Mouse (Mus musculus) hindbrain, embryonic 11.5 days (tissue): ENCODE measurements at regions not wholly inside any gene's neighbourhood (a gene's known extent, or its start where the extent isn't known, plus 50 kb on each side); places are given as distances from the start of the nearest gene placed in this dataset.

Experiments used
- ATAC-seq: fragments of 200-750 bp; cut with Nextera tagmentation; 2 replicates; pipeline ENCODE4 v1.8.0; 2017; ENCODE audit warnings: mild to moderate bottlenecking, moderate TSS enrichment, moderate library complexity; ENCODE audit not compliant: low FRiP score
- DNase-seq: peaks from one replicate; pipeline ENCODE4 v3.0.0-alpha.2; 2015; ENCODE audit warnings: low spot score
- H3K27ac ChIP-seq: fragments of 300-500 bp; sonication (generic); 2 replicates; pipeline ENCODE4 v1.5.1; 2014; ENCODE audit warnings: mild to moderate bottlenecking, low read depth, low read length
- H3K27me3 ChIP-seq: fragments of 300-500 bp; sonication (generic); 2 replicates; pipeline ENCODE4 v1.6.1; 2014; ENCODE audit warnings: mild to moderate bottlenecking, low read length, moderate library complexity, mixed read lengths; ENCODE audit not compliant: control insufficient read depth, insufficient read depth
- H3K36me3 ChIP-seq: fragments of 300-500 bp; sonication (generic); 2 replicates; pipeline ENCODE4 v1.6.1; 2014; ENCODE audit warnings: mild to moderate bottlenecking, low read length, moderate library complexity, mixed read lengths; ENCODE audit not compliant: control insufficient read depth, insufficient read depth
- H3K4me1 ChIP-seq: fragments of 300-500 bp; sonication (generic); replicated peaks from 2 replicates; pipeline ENCODE4 v1.6.1; 2014; ENCODE audit warnings: low read length, mixed read lengths; ENCODE audit not compliant: control insufficient read depth, insufficient read depth
- H3K4me2 ChIP-seq: fragments of 300-500 bp; sonication (generic); replicated peaks from 2 replicates; pipeline ENCODE4 v1.6.1; 2014; ENCODE audit warnings: mild to moderate bottlenecking, low read depth, low read length
- H3K4me3 ChIP-seq: fragments of 300-500 bp; sonication (generic); 2 replicates; pipeline ENCODE4 v1.5.1; 2014; ENCODE audit warnings: low read depth, low read length
- H3K9ac ChIP-seq: fragments of 300-500 bp; sonication (generic); 2 replicates; pipeline ENCODE4 v1.6.1; 2014; ENCODE audit warnings: low read depth, low read length
- H3K9me3 ChIP-seq: fragments of 300-500 bp; sonication (generic); 2 replicates; pipeline ENCODE4 v1.6.1; 2016; ENCODE audit warnings: low read length; ENCODE audit not compliant: control insufficient read depth
- WGBS: fragments of 180-500 bp; shearing (Covaris S2); extraction: QIAGEN DNeasy Blood & Tissue Kit; methylation state at CpG from one replicate; pipeline ENCODE4 v1.1.7; 2014; 5-methylcytosine and 5-hydroxymethylcytosine counted together

DNA sequence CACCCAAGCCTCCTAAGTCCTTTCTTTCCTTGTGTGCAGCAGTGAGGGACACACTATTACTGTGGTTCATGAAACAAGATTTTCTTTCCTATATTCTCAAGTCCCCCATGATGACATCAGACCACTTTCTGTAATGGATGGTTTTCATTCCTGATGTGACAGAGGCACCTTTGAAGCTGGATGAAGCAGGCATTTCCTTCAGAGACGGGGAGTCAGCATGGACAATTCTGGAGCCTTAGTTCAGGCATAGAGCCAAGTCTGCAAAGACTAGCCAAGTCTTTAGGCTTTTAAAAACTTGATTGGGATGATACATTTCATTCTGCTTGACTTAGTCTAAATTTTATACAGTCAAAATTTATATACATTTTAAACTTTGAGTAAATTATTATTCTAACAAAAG, 124.6 kb upstream of the Cnr1 start:
- no peak overlapping the region for H3K9ac ChIP-seq
- H3K27me3 ChIP-seq: no peaks in the 10 kb centered on the region
- H3K4me2 ChIP-seq: no peak overlapping the region
- no peaks in the 10 kb centered on the region for H3K9me3 ChIP-seq
- H3K27ac ChIP-seq: no peak overlapping the region
- 80% methylated on average over 1 of the region's 1 CpGs for WGBS
- no peaks in the 10 kb centered on the region for H3K4me1 ChIP-seq
- DNase-seq (no peak), ATAC-seq (no peak)
- no peak overlapping the region for H3K4me3 ChIP-seq
- H3K36me3 ChIP-seq: no peaks in the 10 kb centered on the region

DNA sequence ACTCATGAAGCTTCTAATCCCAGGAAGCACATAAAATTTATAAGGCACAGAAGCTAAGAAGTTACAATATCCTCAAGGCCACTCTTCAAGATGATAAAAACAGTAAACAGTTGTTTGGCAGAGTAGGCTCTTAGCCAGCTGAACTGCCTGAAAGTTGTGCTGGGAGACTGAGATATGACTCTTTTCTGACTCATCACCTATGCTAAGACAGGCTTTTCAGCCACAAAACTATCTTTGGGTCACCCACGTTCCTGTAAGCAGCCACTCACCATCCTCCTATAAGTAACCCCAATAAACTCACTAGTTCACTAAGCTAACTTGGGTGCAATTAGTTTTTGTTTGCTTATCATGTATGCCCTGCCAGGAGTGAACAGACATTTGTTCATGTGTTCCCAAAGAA, 112.1 kb upstream of the Cnr1 start:
- no peaks in the 10 kb centered on the region for H3K4me1 ChIP-seq
- ATAC-seq: no peak
- no peak overlapping the region for H3K9ac ChIP-seq
- H3K9me3 ChIP-seq: no peaks in the 10 kb centered on the region
- no peaks in the 10 kb centered on the region for H3K36me3 ChIP-seq
- H3K4me2 ChIP-seq: no peak overlapping the region
- no peak overlapping the region for H3K27ac ChIP-seq
- 86% methylated on average over 1 of the region's 1 CpGs for WGBS
- H3K27me3 ChIP-seq: no peaks in the 10 kb centered on the region
- no peak overlapping the region for H3K4me3 ChIP-seq
- DNase-seq: no peak

DNA sequence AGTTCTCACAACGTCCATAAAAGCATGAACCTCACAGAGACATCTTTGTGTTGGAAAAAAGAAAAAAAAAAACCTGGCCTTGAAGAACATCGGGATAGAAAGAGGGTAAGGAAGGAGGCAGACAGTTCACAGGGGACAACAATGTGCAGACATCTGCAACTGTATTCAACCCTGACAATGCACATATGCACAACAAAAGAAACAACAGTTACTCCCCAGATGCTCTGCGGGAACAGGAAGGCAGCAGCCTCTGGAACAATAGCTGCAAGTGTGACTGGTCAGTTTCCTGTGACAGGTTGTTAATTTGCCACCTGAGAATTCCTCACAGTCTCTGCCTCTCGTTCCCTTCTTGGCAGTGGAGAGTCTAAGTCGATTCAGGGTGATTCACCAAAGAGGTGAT, 100.5 kb upstream of the Cnr1 start:
- Histone ChIP-seq H3K9me3 (no peaks in the 10 kb centered on the region; the same call in 1 of the 2 replicates), H3K36me3 (no peaks in the 10 kb centered on the region), H3K4me2 (no peak overlapping the region), H3K4me1 (no peaks in the 10 kb centered on the region; the same call in 1 of the 2 replicates), H3K9ac (no peak overlapping the region), H3K27ac (no peak overlapping the region), H3K27me3 (no peaks in the 10 kb centered on the region), H3K4me3 (no peak overlapping the region)
- 4% methylated on average over 5 of the region's 5 CpGs for WGBS
- peak; percentile 68; the same call in 1 of the 2 replicates for ATAC-seq
- DNase-seq: peak; percentile 50

DNA sequence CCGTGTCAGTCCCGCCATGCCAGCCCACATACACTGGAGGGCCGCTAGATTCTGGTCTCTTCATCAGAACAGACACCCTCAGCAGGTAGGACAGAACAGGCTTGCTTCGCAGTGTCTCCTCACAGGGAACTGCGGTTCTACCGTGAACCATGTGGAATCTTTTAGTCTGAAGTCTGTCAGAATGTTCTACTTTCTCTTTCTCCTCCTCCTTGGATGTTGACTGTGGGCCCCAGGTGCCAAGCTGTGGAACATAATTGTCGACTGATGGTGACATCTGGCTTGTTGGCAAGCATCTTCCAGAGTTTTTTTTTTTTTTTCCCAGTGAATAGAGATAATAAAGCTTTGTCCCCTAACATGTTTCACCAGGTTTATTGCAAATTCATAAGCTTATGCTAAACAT, 91.3 kb upstream of the Cnr1 start:
- Histone ChIP-seq H3K9ac (no peak overlapping the region), H3K4me1 (no peaks in the 10 kb centered on the region), H3K27me3 (no peaks in the 10 kb centered on the region), H3K4me3 (no peak overlapping the region), H3K9me3 (no peaks in the 10 kb centered on the region; the same call in 1 of the 2 replicates), H3K27ac (no peak overlapping the region), H3K4me2 (no peak overlapping the region), H3K36me3 (no peaks in the 10 kb centered on the region)
- DNase-seq (no peak), ATAC-seq (no peak)
- 83% methylated on average over 7 of the region's 7 CpGs for WGBS

DNA sequence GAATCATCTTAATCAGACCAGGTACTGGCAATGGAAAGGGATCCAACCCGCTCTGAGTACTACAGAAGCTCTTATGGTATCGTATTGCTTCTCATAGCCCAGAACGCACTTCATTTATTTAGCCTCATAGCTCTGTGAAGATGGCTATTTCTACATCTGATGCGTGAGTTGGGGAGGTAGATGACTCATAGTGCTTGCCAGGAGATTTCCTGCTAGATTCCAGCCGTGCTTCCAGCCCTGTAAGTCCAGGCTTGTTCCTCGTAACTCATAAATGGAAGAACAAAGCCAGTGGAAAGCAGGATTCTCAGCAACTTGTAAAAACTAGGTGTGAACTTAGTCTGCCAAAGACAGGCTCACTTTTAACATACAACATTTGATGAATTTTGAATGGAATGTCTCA, 86.0 kb upstream of the Cnr1 start:
- Histone ChIP-seq H3K27ac (no peak overlapping the region), H3K36me3 (no peaks in the 10 kb centered on the region), H3K4me1 (no peaks in the 10 kb centered on the region; the same call in 1 of the 2 replicates), H3K4me3 (no peak overlapping the region), H3K4me2 (no peak overlapping the region), H3K27me3 (no peaks in the 10 kb centered on the region), H3K9ac (no peak overlapping the region), H3K9me3 (no peaks in the 10 kb centered on the region)
- DNase-seq (no peak), ATAC-seq (no peak)
- WGBS: 94% methylated on average over 6 of the region's 6 CpGs

DNA sequence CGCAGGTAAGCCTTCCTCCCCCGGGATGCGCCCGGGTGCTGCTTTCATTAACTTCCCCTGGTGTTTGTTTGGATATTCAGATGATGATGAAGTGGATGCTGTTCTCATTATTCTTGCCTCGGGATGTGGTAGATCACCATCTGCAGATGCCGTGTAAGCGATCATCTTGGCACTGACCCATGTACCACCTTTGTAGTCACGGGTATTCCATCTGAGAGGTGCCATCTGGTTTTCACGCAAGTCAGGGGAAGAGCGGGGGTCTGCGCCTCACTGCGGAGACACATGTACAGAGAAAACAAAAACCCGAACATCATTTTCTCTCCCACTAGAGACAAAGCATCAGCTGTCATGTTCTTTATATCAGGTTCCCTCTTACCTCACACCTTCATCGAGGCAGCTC, 84.3 kb upstream of the Cnr1 start:
- H3K4me2 ChIP-seq: no peak overlapping the region
- no peak; the same call in 1 of the 2 replicates for ATAC-seq
- no peaks in the 10 kb centered on the region for H3K36me3 ChIP-seq
- H3K9ac ChIP-seq: no peak overlapping the region
- no peaks in the 10 kb centered on the region; the same call in 1 of the 2 replicates for H3K4me1 ChIP-seq
- no peaks in the 10 kb centered on the region for H3K27me3 ChIP-seq
- 62% methylated on average over 14 of the region's 14 CpGs for WGBS
- no peaks in the 10 kb centered on the region for H3K9me3 ChIP-seq
- no peak overlapping the region for H3K27ac ChIP-seq
- H3K4me3 ChIP-seq: no peak overlapping the region
- DNase-seq: no peak

DNA sequence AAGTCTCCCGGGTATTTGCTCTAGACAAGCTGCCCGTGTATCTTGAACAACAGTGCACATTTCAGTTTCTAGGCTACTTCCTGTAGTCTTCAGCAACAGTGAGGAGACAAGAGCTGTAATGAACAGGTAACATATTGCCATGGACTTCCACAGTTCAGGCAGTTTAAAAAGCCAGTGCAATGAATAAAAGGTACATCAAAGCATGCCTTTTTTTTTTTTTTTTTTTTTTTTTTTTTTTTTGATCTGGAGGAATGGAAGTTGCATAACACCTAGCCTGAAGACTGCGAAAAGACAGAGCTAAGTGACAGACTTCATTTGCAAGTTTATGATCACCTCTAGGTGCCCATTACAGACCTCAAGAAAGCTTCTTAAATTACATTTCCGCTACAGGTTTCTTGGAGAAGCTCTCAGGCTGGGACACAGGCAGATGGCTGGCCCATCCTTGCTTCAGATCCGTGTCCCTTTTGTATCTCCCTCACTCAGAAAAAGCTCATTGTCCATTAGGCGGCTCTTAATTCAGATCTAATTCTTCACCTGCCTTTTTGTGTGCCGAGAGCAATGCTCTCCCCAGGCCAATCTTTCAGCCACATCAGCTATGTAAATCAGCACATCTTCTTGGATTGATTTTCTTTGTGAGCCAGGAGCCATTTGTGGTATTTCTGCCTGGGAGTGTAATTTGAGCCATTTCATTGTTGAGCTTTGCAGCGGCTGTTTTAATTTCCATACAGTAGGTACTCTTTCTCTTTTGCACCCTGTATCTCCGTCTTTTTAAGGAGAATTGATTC, 78.6 kb upstream of the Cnr1 start:
- no peaks in the 10 kb centered on the region; the same call in 1 of the 2 replicates for H3K4me1 ChIP-seq
- no peaks in the 10 kb centered on the region for H3K36me3 ChIP-seq
- DNase-seq: peak; percentile 31
- H3K4me2 ChIP-seq: no peak overlapping the region
- 28% methylated on average over 9 of the region's 9 CpGs for WGBS
- peak; percentile 44; the same call in 1 of the 2 replicates for ATAC-seq
- no peaks in the 10 kb centered on the region for H3K9me3 ChIP-seq
- no peak overlapping the region for H3K4me3 ChIP-seq
- H3K27ac ChIP-seq: 0 out of 2 replicates have a peak overlapping the region, but pooled peaks have one; percentile 36
- H3K27me3 ChIP-seq: no peaks in the 10 kb centered on the region
- H3K9ac ChIP-seq: 0 out of 2 replicates have a peak overlapping the region, but pooled peaks have one; percentile 19

DNA sequence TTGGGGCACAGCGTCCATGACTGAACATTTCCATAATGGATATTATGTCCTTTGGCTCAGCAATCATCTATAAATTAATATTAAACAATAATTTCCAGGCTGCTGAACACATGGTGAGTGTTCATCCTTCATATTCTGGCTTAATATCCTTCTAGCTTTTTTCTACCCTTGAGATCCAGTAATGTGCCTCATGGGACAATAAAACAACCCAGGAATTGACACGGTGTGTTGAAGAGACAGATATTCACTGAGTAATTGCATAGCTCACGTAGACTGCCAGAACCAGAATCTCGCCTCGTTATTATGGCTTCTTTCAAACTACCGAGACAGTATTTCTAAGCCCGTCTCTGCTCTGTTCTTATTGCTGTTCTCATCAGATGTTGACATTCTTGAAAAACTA, 74.1 kb upstream of the Cnr1 start:
- no peak overlapping the region for H3K4me3 ChIP-seq
- no peak for ATAC-seq

DNA sequence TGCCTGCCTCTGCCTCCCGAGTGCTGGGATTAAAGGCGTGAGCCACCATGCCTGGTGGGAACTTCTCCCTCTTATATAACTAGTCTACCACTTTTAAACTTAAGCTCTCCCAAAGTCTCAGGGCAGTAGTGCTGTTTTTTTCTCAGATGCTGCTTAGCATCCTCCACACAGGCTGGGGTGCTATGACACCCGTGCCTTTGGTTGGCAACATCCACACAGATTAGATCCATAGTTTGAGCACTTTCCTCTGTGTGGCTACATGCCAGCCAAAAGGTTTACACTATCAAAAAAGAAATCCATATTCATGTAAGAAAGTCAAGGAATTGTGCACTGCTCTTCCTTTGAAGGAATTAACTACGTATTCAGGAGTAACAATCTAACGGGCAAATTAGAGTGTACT, 72.1 kb upstream of the Cnr1 start:
- 94% methylated on average over 5 of the region's 5 CpGs for WGBS
- DNase-seq: no peak
- no peak overlapping the region for H3K27ac ChIP-seq
- no peaks in the 10 kb centered on the region for H3K27me3 ChIP-seq
- no peaks in the 10 kb centered on the region for H3K9me3 ChIP-seq
- H3K9ac ChIP-seq: no peak overlapping the region
- no peaks in the 10 kb centered on the region for H3K36me3 ChIP-seq
- no peak for ATAC-seq
- no peak overlapping the region for H3K4me3 ChIP-seq
- H3K4me1 ChIP-seq: no peaks in the 10 kb centered on the region
- H3K4me2 ChIP-seq: no peak overlapping the region

More for the DNA sequence above, 74.1 kb upstream of the Cnr1 start:
- Histone ChIP-seq H3K9me3 (no peaks in the 10 kb centered on the region), H3K9ac (no peak overlapping the region), H3K27ac (no peak overlapping the region), H3K4me2 (no peak overlapping the region), H3K36me3 (no peaks in the 10 kb centered on the region), H3K27me3 (no peaks in the 10 kb centered on the region), H3K4me1 (no peaks in the 10 kb centered on the region)
- no peak for DNase-seq
- WGBS: 78% methylated on average over 7 of the region's 7 CpGs
